Mouse (Mus musculus) natural killer cell, adult 2 months (primary cell): ENCODE data around the gene Cdc42bpg.
A peak's percentile ranks its signal among the peaks of the same experiment; 100 is the strongest.

Experiments
- DNase-seq, 2 experiments: peaks; one replicate each; pipeline ENCODE4 v3.0.0; 2022; ENCODE audit warnings: low spot score in 2 of 2

The Cdc42bpg gene

GRCm38 (mm10) chr19:6324751-6325150 is 18.5 kb downstream of the Cdc42bpg start:
- no peak for DNase-seq

GRCm38 (mm10) chr19:6331178-6331577 is 24.9 kb downstream of the Cdc42bpg start:
- no peak for DNase-seq

DNA sequence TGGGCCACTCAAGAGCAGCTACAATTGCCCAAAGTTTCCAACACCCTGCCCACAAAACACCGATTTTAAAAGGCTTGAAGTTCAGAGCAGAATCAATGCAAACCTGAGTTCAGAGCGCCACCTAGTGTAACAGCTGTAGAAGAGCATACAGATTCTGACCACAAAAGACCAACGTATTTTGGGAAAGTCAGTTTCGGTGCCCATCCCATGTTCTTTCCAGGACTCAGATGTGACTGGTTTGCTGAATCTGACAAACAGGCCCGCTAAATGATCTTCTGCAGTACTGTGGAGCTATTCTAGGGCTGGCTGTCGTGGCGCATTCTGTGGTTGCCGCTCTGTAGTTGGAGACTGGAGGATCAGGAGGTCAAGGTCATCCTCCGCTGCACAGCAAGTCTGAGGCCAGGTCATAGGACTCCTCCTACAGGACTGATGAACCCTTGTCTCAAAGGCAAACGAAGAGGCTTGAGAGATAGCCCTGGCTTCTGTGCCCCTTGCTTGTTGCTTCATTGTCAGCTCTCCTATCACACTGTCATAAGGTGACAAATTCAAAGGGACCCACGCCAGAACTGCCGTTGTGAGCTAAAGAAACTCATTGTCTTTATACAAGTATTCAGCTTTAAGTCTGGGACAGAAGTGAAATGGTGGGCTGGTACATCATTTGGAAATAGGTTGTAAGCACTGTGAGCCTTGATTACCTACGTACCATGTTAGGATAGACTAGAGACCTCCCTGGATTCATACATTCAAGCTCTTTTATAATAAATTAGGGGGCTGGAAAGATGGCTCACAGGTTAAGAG is 25.7 kb downstream of the Cdc42bpg start:
- DNase-seq = peak; percentile 64 to 74

- no peak for DNase-seq
Measured at GRCm38 (mm10) chr19:6333761-6334595, 27.7 kb downstream of the Cdc42bpg start.

DNA sequence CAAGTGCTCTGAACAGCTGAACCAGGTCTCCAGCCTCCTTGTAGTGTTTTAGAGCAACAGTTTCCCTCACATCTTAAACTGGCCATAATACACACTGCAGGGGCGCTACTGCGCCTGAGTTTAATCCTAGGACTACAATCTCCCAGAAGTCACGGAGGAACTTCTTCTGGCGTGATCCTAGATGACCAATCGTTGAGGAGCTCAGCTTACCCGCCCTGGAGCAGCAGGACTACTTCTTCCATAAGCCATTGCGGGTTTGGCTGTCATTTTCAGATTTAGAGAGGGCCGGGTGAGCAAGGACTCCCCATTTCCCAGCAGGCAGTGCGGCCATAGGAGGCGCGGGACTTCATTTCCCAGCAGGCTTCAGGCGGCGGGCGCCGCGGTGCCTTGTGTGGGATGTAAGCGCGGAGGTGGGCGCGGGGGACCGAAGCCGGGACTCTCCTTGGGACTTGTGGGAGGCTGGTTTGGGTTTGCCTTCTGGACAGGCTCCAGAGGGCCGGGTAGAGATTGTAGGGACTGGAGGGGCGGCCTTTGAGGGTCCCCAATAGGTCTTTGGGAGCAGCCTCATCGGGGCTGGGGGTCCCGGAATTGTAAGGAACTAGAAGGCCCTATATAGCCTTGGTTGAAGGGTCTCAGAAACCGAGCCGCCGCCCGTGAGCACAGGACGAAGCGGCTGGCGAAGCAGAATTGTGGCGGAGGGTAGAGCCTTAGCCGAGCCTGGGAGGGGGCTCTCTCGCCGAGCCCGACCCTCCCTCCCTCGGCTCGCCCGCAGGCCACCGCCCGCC is 28.6 kb downstream of the Cdc42bpg start, which contains the start of gene Men1:
Gene Men1 (plus strand): TSS at position 307 of the 785 bp plus-strand sequence.
- peak; percentile 82 to 84 for DNase-seq

DNA sequence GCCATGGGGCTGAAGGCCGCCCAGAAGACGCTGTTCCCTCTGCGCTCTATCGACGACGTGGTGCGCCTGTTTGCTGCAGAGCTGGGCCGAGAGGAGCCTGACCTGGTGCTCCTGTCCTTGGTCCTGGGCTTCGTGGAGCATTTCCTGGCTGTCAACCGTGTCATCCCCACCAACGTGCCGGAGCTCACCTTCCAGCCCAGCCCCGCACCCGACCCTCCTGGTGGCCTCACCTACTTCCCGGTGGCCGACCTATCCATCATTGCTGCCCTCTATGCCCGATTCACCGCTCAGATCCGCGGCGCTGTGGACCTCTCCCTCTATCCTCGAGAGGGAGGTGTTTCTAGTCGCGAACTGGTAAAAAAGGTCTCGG is 29.2 kb downstream of the Cdc42bpg start:
- DNase-seq = no peak

DNA sequence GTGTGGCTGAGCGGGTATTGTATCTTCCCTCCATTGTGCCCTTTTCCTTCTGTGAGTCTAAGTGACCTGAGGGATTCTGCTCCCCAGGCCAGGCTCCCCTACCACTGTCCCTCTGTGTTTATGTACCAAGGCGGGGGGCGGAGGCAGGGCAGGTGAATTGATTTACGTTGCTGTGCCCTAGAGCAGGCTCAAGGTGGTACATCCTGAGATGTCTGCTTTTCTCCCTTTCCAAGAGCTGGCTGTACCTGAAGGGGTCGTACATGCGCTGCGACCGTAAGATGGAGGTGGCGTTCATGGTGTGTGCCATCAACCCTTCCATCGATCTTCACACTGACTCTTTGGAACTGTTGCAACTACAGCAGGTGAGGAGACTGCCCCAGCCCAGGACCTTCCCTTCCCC is 30.7 kb downstream of the Cdc42bpg start:
- no peak for DNase-seq

GRCm38 (mm10) chr19:6338171-6338570 is 31.9 kb downstream of the Cdc42bpg start:
- no peak for DNase-seq

- no peak for DNase-seq
Measured at GRCm38 (mm10) chr19:6338716-6339115, 32.5 kb downstream of the Cdc42bpg start.

DNA sequence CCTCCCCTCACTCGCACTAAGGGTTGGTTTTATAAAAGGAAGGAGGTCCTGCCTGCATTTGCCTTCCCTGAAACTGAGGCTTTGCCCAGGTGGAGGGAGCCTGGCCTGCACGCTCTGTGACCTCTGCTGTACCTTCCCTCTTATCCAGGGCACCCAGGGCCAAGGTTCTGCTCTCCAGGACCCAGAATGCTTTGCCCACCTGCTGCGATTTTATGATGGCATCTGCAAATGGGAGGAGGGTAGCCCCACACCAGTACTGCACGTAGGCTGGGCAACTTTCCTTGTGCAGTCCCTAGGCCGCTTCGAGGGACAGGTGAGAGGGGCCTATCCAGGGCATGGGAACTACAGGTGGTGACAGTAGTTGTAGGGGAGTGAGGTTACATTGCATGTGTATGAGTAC is 32.9 kb downstream of the Cdc42bpg start:
- no peak for DNase-seq

DNA sequence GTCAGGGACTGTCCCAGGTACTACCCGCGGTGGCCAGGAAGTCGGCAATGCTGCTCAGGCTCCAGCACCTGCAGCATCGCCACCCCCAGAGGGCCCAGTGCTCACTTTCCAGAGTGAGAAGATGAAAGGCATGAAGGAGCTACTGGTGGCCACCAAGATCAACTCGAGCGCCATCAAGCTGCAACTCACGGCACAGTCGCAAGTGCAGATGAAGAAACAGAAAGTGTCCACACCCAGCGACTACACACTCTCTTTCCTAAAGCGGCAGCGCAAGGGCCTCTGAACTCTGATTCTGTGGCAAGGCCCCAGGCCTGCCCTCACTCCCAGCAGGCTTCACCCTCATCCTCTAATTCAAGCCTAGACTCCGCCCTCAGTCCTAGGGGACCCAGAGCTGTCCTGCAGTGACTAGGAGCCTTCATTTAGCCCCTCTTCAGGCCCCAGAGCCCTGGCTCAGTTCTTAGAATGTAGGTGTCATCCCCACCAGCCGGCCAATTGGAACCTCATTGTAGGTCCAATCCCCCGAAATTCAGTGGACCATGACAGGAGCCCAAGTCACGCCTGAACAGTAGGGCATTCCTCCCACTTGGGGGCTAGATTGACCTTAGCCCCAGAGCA is 33.7 kb downstream of the Cdc42bpg start:
- peak; percentile 60 to 77 for DNase-seq

DNA sequence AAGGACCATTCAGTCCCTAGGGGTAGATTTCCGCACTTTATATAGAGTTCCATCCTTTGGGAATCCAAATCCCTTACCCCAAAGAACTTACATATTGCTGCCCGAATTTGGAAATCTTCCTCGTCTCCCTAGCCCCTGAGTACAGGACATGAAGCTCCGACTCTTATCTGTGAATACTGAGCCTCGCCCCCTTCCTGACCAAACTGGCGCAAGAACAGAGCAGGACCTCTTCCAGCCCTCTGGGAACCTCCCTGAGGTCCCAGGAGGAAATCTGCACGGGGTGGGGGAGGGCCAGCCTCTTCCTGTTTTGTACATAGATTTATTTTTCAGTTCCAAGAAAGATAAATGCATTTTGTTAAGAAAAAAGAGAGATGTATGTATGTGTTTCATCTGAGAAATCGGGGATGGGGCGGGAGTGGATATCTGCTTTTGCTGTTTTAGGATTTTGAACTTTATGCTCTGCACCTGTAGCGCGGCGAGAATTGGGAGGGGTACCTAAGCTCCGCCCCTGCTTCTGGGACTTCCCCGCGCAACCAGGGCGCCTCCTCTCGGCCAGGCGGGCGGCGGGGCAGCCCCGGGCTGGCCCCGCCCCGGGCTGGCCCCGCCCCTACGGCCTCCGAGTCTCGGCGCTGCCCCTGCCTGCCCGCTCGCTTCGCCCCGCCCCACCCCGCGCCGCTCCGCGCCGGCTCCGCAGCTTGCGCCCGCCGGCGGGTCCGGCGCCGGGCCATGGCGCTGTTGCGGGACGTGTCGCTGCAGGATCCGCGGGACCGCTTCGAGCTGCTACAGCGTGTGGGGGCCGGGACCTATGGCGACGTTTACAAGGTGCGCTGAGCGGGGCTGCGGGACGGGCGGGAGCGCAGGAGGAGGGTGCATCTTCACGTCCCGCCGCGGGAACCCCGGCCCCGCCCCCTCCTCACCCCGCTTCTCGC is 34.5 kb downstream of the Cdc42bpg start, which contains the start of gene Map4k2:
Gene Map4k2 (plus strand): TSS at position 612 of the 929 bp plus-strand sequence.
- peak; percentile 81 to 88 for DNase-seq

GRCm38 (mm10) chr19:6341453-6342077 is 35.3 kb downstream of the Cdc42bpg start:
- peak in 1 of 2 experiments; percentile 27 for DNase-seq

GRCm38 (mm10) chr19:6342276-6342933 is 36.1 kb downstream of the Cdc42bpg start:
- DNase-seq = no peak

DNA sequence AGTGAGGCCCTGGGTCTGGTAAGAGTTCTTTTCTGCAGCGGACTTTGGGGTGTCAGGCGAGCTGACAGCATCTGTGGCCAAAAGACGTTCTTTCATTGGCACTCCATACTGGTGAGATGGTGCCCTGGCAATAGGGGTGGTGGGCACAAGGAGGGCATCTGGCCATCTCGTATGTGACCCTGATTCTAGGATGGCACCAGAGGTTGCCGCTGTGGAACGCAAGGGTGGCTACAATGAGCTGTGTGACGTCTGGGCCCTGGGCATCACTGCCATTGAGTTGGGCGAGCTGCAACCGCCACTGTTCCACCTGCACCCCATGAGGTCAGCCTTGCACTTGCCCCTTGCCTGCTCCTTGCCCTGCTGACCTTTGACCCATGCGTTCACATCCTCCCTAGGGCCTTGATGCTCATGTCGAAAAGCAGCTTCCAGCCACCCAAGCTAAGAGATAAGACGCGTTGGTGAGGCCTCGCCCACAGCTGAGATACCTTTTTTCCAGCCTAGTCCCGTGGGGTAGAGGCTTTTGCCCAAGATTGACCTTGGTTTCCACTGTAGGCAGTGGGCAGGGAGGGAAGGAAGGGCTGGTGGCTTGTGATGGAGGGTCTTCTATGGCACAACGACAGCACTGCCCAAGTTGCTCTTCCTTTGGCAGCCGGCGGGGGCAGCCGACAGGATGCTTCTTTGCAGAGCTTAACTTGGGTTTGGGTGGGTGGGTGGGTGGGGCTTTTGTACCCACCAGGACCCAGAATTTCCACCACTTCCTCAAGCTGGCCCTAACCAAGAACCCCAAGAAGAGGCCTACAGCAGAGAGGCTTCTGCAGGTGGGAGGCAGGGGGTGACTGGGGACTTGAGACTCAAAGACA is 37.0 kb downstream of the Cdc42bpg start:
- DNase-seq = no peak

GRCm38 (mm10) chr19:6343996-6344395 is 37.7 kb downstream of the Cdc42bpg start:
- DNase-seq = no peak

GRCm38 (mm10) chr19:6346023-6346422 is 39.8 kb downstream of the Cdc42bpg start:
- DNase-seq = no peak

DNA sequence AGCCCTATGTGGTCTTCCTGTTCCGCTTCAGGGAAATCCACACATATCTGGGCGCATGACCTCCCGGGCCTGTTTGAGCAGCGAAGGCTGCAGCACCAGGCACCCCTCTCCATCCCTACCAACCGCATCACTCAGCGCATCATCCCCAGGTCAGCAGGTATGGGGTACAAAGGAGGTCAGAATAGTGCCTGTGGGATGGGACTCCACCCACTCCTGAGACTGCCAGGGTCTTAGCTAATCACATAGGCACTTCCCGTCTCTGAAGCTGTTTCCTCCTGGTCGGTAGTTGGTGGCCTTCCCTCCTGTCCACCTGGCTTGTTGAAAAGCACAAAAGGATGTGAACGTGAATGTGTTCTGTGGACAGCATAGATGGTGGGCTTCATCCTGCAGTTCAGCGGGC is 40.4 kb downstream of the Cdc42bpg start:
- no peak for DNase-seq
